Mouse (Mus musculus) stomach, postnatal 0 days (tissue): ENCODE results near the gene Hrh3.

ENCODE experiments used
- CTCF ChIP-seq: IDR thresholded peaks from 2 replicates; pipeline ENCODE4 v1.5.1; 2016; ENCODE audit warnings: antibody characterized with exemption, low read depth, mild to moderate bottlenecking, moderate library complexity
- EP300 ChIP-seq: optimal IDR thresholded peaks from 2 replicates; pipeline ENCODE3; 2016; ENCODE audit warnings: antibody characterized with exemption

GRCm38 (mm10) chr2:180086637-180087027, 17.7 kb downstream of the Hrh3 start:
- TF ChIP-seq CTCF: no peak
- no peak for TF ChIP-seq EP300
